Mouse (Mus musculus) small intestine, adult 2 months (tissue): Measurements from ENCODE around the gene St6galnac3. TPM values are rescaled to one million over a fixed set of nuclear protein-coding genes. Genes with fewer than 3 reads are reported as not detected.

Source experiments
- H3K27ac ChIP-seq: fragments of 200-500 bp; 2 replicates; pipeline ENCODE4 v1.5.1; 2012; ENCODE audit warnings: low read depth, low read length, control low read depth, inconsistent platforms; ENCODE audit not compliant: insufficient read depth
- H3K27me3 ChIP-seq: fragments of 200-500 bp; 2 replicates; pipeline ENCODE4 v1.6.1; 2012; ENCODE audit warnings: mild to moderate bottlenecking, moderate library complexity, low read length, inconsistent platforms; ENCODE audit not compliant: control insufficient read depth, insufficient read depth
- H3K36me3 ChIP-seq: fragments of 200-500 bp; 2 replicates; pipeline ENCODE4 v1.6.1; 2012; ENCODE audit warnings: mild to moderate bottlenecking, low read length, control low read depth, inconsistent platforms; ENCODE audit not compliant: control insufficient read depth, insufficient read depth
- H3K4me1 ChIP-seq: fragments of 200-500 bp; 2 replicates; pipeline ENCODE4 v1.6.1; 2012; ENCODE audit warnings: low read length, inconsistent platforms, mixed read lengths; ENCODE audit not compliant: control insufficient read depth, insufficient read depth, insufficient read length
- H3K4me3 ChIP-seq: fragments of 200-500 bp; 2 replicates; pipeline ENCODE4 v1.5.1; 2012; ENCODE audit warnings: low read depth, mild to moderate bottlenecking, control low read depth, inconsistent platforms, low read length, moderate library complexity
- CTCF ChIP-seq: fragments of 200-500 bp; IDR thresholded peaks from 2 replicates; pipeline ENCODE4 v1.5.1; 2012; ENCODE audit warnings: low read depth, mild to moderate bottlenecking, control low read depth, inconsistent platforms, low read length, moderate library complexity, mixed read lengths; ENCODE audit not compliant: insufficient replicate concordance, insufficient read length; ENCODE audit errors: extremely low read depth
- POLR2A ChIP-seq: fragments of 200-500 bp; IDR thresholded peaks from 2 replicates; pipeline ENCODE4 v1.6.1; 2012; ENCODE audit warnings: low read depth, mild to moderate bottlenecking, control low read depth, inconsistent platforms, low read length, moderate library complexity
- WGBS: fragments of 180-500 bp; shearing (Covaris S2); methylation state at CpG from one replicate; pipeline ENCODE4 v1.1.7; 2018; 5-methylcytosine and 5-hydroxymethylcytosine counted together
- polyA plus RNA-seq: library from polyadenylated mRNA; depleted of rRNA; stranded (reverse); fragments of >200 nt; gene quantifications from 2 replicates; pipeline ENCODE4 v1.2.3, GENCODE M21; 2012; rRNA removed

Gene St6galnac3
- 0.74 and 1.1 TPM in 2 replicates for polyA plus RNA-seq

GRCm38 (mm10) chr3:153724701-153725668 lies at the start of gene St6galnac3:
TSS of gene St6galnac3 (minus strand) at chr3:153725174.
- TF ChIP-seq POLR2A (no peak), CTCF (no peak)
- no peaks in the 10 kb centered on the region for H3K4me1 ChIP-seq
- H3K4me3 ChIP-seq, result peak within 1 kb of the TSS; percentile 78
- no peaks in the 10 kb centered on the region; the same call in none of the 2 replicates for H3K27me3 ChIP-seq
- WGBS, result 2% methylated on average over 56 of the region's 56 CpGs
- H3K27ac ChIP-seq, result no peak within 1 kb of the TSS
- no peaks in the 10 kb centered on the region for H3K36me3 ChIP-seq

DNA sequence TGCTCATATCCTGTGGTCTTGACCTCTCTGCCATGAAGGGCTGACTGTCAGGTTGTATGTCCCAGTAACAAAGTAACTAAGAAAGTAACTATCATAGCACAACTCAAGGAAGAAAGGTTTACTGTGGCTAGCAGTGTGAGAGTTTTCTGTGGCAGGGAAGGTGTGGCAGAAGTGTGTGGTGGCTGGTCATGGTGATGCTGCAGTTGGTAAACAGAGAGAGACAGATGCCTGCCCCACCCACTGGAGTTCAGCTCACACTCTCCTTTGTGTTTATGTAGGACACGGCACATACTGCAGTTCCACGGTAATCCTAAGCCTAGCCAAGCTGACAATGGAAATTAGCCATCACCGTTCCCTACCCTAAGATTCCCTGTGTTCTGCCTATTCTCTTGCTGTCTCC lies 49.6 kb upstream of the St6galnac3 start:
- 76% methylated on average over 3 of the region's 3 CpGs for WGBS
- no peak overlapping the region for H3K4me3 ChIP-seq
- no peak overlapping the region for H3K27ac ChIP-seq
- TF ChIP-seq CTCF (no peak), POLR2A (no peak)
- H3K27me3 ChIP-seq, result 0 out of 2 replicates have a peak, but pooled peaks cover 5% of the 10 kb centered on the region
- no peaks in the 10 kb centered on the region for H3K4me1 ChIP-seq
- H3K36me3 ChIP-seq, result no peaks in the 10 kb centered on the region

- no peak overlapping the region for H3K27ac ChIP-seq
- WGBS, result 29% methylated on average over 4 of the region's 4 CpGs
- H3K27me3 ChIP-seq, result 0 out of 2 replicates have a peak, but pooled peaks cover 5% of the 10 kb centered on the region
- H3K4me1 ChIP-seq, result no peaks in the 10 kb centered on the region
- no peaks in the 10 kb centered on the region for H3K36me3 ChIP-seq
- TF ChIP-seq CTCF, result no peak
- no peak for TF ChIP-seq POLR2A
- H3K4me3 ChIP-seq, result no peak overlapping the region
These were observed 46.5 kb upstream of the St6galnac3 start for GRCm38 (mm10) chr3:153771479-153771878.

GRCm38 (mm10) chr3:153770573-153770972 lies 45.6 kb upstream of the St6galnac3 start:
- 33% methylated on average over 7 of the region's 7 CpGs for WGBS
- H3K4me3 ChIP-seq, result no peak overlapping the region
- no peaks in the 10 kb centered on the region for H3K36me3 ChIP-seq
- TF ChIP-seq CTCF (no peak), POLR2A (no peak)
- no peaks in the 10 kb centered on the region for H3K4me1 ChIP-seq
- 0 out of 2 replicates have a peak, but pooled peaks cover 5% of the 10 kb centered on the region for H3K27me3 ChIP-seq
- H3K27ac ChIP-seq, result no peak overlapping the region

GRCm38 (mm10) chr3:153769220-153769619 lies 44.2 kb upstream of the St6galnac3 start:
- H3K4me1 ChIP-seq, result no peaks in the 10 kb centered on the region
- H3K4me3 ChIP-seq, result no peak overlapping the region
- H3K27me3 ChIP-seq, result 0 out of 2 replicates have a peak, but pooled peaks cover 5% of the 10 kb centered on the region
- H3K27ac ChIP-seq, result no peak overlapping the region
- no peak for TF ChIP-seq POLR2A
- no peak for TF ChIP-seq CTCF
- H3K36me3 ChIP-seq, result no peaks in the 10 kb centered on the region
- 84% methylated on average over 5 of the region's 5 CpGs for WGBS

- H3K36me3 ChIP-seq, result no peaks in the 10 kb centered on the region
These were observed 40.2 kb upstream of the St6galnac3 start for GRCm38 (mm10) chr3:153765171-153765570.

GRCm38 (mm10) chr3:153764760-153765159 lies 39.8 kb upstream of the St6galnac3 start:
- no peak for TF ChIP-seq POLR2A
- TF ChIP-seq CTCF, result no peak
- Histone ChIP-seq H3K36me3 (no peaks in the 10 kb centered on the region), H3K27ac (no peak overlapping the region), H3K4me3 (no peak overlapping the region), H3K4me1 (no peaks in the 10 kb centered on the region), H3K27me3 (no peaks in the 10 kb centered on the region)
- whole genome bisulfite sequencing, result 44% methylated on average over 5 of the region's 5 CpGs

More at GRCm38 (mm10) chr3:153765171-153765570, 40.2 kb upstream of the St6galnac3 start:
- no peaks in the 10 kb centered on the region for H3K27me3 ChIP-seq
- no peaks in the 10 kb centered on the region for H3K4me1 ChIP-seq
- no peak for TF ChIP-seq POLR2A
- TF ChIP-seq CTCF, result no peak
- no peak overlapping the region for H3K27ac ChIP-seq
- no peak overlapping the region for H3K4me3 ChIP-seq
